Mouse (Mus musculus): Measurements from ENCODE around the gene Kazn.

DNA sequence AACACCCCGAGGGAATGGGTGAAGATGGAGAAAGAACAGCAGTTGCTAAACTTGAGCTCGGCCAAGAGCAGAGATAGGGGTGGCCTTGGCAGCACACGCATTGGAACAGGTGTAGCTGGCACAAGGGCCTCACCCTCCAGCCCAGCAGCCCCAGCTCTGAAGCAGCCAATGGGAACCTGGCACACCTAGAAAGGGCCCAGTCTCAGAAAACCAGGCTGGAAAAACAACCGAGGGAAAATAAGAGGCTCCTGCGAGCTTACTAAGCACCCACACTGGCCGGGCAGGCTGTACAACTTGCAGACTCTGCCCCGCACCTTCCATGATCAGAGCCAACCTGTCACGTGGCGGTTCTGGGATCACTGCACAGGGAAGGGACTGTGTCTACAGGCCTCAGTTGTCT is 26.8 kb downstream of the Kazn start:
- TF ChIP-seq CTCF (IDR thresholded peaks at IDR 0.05; ENCODE audit: low read depth) (no peak), EP300 (IDR thresholded peaks at IDR 0.05; ENCODE audit: low read depth) (no peak)

Measured in liver, postnatal 0 days (tissue).